Mouse (Mus musculus): ENCODE measurements around the gene Dcpp3.
"Not testable (repeated sequence)": the region's sequence is repeated elsewhere in the genome, so short reads cannot be mapped to it uniquely, and the experiment has no call there.

- TF ChIP-seq CTCF (IDR thresholded peaks at IDR 0.05; ENCODE audit: control insufficient read depth, insufficient read depth, low read length); POLR2A (IDR thresholded peaks at IDR 0.05; ENCODE audit: borderline replicate concordance, control insufficient read depth, low read depth, low read length): not testable (repeated sequence)
These were observed at the start of gene Dcpp3 for GRCm38 (mm10) chr17:23917158-23917557.
